In the genomic region with DNA sequence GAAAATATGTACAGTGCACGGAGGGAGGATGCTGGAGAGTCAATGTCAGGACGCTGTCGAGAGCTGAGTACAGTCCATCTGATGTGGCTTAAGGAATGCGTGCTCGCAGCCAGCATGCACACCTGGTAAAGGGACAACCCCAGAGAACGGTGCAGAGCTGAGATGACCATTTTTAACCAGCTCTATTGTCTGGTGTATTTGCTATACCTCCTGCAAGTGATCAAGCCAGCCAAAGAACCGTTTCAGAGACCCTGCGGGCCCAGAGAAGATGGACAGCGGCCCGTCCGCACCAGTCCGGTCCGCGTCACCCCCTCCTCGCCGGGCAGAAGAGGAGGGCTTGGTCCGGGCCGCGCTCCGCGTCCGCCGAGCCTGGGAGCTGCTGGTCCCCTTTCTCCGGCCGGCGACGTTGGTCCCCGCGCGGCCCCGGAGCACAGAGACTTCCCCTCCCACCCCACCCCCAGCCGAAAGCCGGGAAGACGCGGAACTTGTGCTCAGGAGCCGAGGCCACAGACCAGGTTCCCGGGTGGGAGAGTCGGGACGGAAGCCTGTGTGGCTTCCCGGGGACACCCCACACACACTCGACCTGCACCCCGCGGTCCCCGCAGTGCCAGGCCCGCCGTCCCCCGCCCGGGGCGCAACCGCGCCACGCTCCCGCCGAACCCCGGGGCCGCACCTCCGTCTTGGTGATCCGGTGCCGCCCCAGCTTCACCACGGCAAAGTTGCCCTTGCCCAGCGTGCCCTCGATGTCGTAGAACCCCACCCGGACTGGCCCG, we compare ENCODE assay signal across 8 mouse cellular contexts. TPM values are rescaled to one million over a fixed set of nuclear protein-coding genes. Genes with fewer than 3 reads are reported as not detected.
DNase-seq lines count a peak whose midpoint lies in the region; ATAC-seq and TF ChIP-seq lines count a peak whose summit lies in the region.
"Had no signal": no experiment of that assay in that cellular context is flagged by ENCODE, and none has a peak within 500 bp of the region (broad histone marks: within the 10 kb centered on the region; RNA-seq: fewer than 3 reads in every experiment).

No protein-coding gene starts in this region.

- no peaks in the 10 kb centered on the region for H3K36me3 ChIP-seq in forebrain, embryonic 12.5 days (replicated peaks)
- H3K36me3 ChIP-seq in intestine, embryonic 14.5 days (ENCODE audit: control insufficient read depth, insufficient read depth, low read length), result no peaks in the 10 kb centered on the region
- no peaks in the 10 kb centered on the region for H3K36me3 ChIP-seq in liver, embryonic 16.5 days (ENCODE audit: control insufficient read depth, insufficient read depth)

- H3K4me1 ChIP-seq in bone marrow, adult 2 months (ENCODE audit: control insufficient read depth, insufficient read depth, low read length), result no peaks in the 10 kb centered on the region
- peaks cover 13% of the 10 kb centered on the region for H3K4me1 ChIP-seq in forebrain, embryonic 12.5 days
- H3K4me1 ChIP-seq in intestine, embryonic 14.5 days (replicated peaks; ENCODE audit: control insufficient read depth, insufficient read depth, low read length), result peaks cover 14% of the 10 kb centered on the region
- H3K4me1 ChIP-seq in liver, embryonic 16.5 days (ENCODE audit: control insufficient read depth, low read depth, low read length), result peaks cover 13% of the 10 kb centered on the region

- H3K27me3 ChIP-seq in forebrain, embryonic 12.5 days, result 0 out of 2 replicates have a peak, but pooled peaks cover 4% of the 10 kb centered on the region
- no peaks in the 10 kb centered on the region for H3K27me3 ChIP-seq in intestine, embryonic 14.5 days (replicated peaks; ENCODE audit: control insufficient read depth, insufficient read depth, low read length)
- H3K27me3 ChIP-seq in liver, embryonic 16.5 days (ENCODE audit: control insufficient read depth, insufficient read depth, low read depth, low read length), result no peaks in the 10 kb centered on the region

- peak; percentile 47 for ATAC-seq in forebrain, embryonic 12.5 days (ENCODE audit: low FRiP score)
- peak; percentile 62 for ATAC-seq in intestine, embryonic 14.5 days (replicated peaks; ENCODE audit: low FRiP score, low TSS enrichment, low read depth)
- peak; percentile 55 for ATAC-seq in liver, embryonic 16.5 days (ENCODE audit: low read depth)
- ATAC-seq in neutrophil, adult 5-6 weeks (ENCODE audit: extremely low read depth, insufficient number of reproducible peaks, low FRiP score, poor library complexity, severe bottlenecking), result peak; percentile 10; the same call in 1 of the 2 replicates

- H3K4me2 ChIP-seq in forebrain, embryonic 12.5 days, result peak overlapping the region; percentile 82
- peak overlapping the region; percentile 58 for H3K4me2 ChIP-seq in intestine, embryonic 14.5 days (ENCODE audit: low read length)
- peak overlapping the region; percentile 83 for H3K4me2 ChIP-seq in liver, embryonic 16.5 days (ENCODE audit: low read depth, low read length)

- under 1% methylated on average over 65 of the region's 65 CpGs for WGBS in bone marrow, adult 2 months
- under 1% methylated on average over 60 of the region's 65 CpGs for WGBS in forebrain, embryonic 12.5 days
- under 1% methylated on average over 59 of the region's 65 CpGs for WGBS in intestine, embryonic 14.5 days
- under 1% methylated on average over 65 of the region's 65 CpGs for WGBS in liver, embryonic 16.5 days (ENCODE audit: insufficient replicate concordance)

- H3K9ac ChIP-seq in forebrain, embryonic 12.5 days, result peak overlapping the region; percentile 87
- peak overlapping the region; percentile 67 for H3K9ac ChIP-seq in intestine, embryonic 14.5 days (ENCODE audit: low read length)
- H3K9ac ChIP-seq in liver, embryonic 16.5 days (ENCODE audit: low read depth, low read length), result peak overlapping the region; percentile 97

- H3K9me3 ChIP-seq in forebrain, embryonic 12.5 days, result no peaks in the 10 kb centered on the region
- no peaks in the 10 kb centered on the region for H3K9me3 ChIP-seq in intestine, embryonic 14.5 days (ENCODE audit: control insufficient read depth, low read length)
- H3K9me3 ChIP-seq in liver, embryonic 16.5 days (replicated peaks; ENCODE audit: control insufficient read depth, low read length), result no peaks in the 10 kb centered on the region

- TF ChIP-seq POLR2A in bone marrow, adult 2 months (IDR thresholded peaks at IDR 0.05; ENCODE audit: borderline replicate concordance, control insufficient read depth, low read depth, low read length), result no peak

- H3K27ac ChIP-seq in bone marrow, adult 2 months (ENCODE audit: control insufficient read depth, insufficient read depth, low read depth, low read length, poor library complexity), result peak overlapping the region; percentile 91
- peak overlapping the region; percentile 81 for H3K27ac ChIP-seq in forebrain, embryonic 12.5 days
- peak overlapping the region; percentile 55 for H3K27ac ChIP-seq in intestine, embryonic 14.5 days (ENCODE audit: low read depth)
- H3K27ac ChIP-seq in liver, embryonic 16.5 days (ENCODE audit: low read length), result peak overlapping the region; percentile 97

- no peak for TF ChIP-seq CTCF in bone marrow, adult 2 months (IDR thresholded peaks at IDR 0.05; ENCODE audit: control insufficient read depth, insufficient read depth, low read length)

- peak overlapping the region; percentile 75 for H3K4me3 ChIP-seq in bone marrow, adult 2 months (replicated peaks; ENCODE audit: control insufficient read depth, low read depth, low read length)
- peak overlapping the region; percentile 86 for H3K4me3 ChIP-seq in forebrain, embryonic 12.5 days (replicated peaks)
- H3K4me3 ChIP-seq in intestine, embryonic 14.5 days (ENCODE audit: low read depth, low read length), result peak overlapping the region; percentile 51
- peak overlapping the region; percentile 98 for H3K4me3 ChIP-seq in liver, embryonic 16.5 days (ENCODE audit: low read depth, low read length)

- peak; percentile 21 to 33 for DNase-seq in right cerebral cortex, adult 2 months (ENCODE audit: low spot score in 2 of 2)
- DNase-seq in right cerebral cortex, adult 18-20 months, result no peak
- DNase-seq in intestine, embryonic 14.5 days (ENCODE audit: low spot score), result peak; percentile 78

RNA-seq across cellular contexts. Expression of a gene that starts 0.6 kb away (rescaled TPM):
- polyA plus RNA-seq in bone marrow, adult 2 months (2011; ENCODE audit: insufficient read depth, insufficient read length, low replicate concordance, missing spikeins), result 11.7 and 17.3 TPM in 2 replicates
- 14.9 and 16.2 TPM in 2 replicates for polyA plus RNA-seq in forebrain, embryonic 12.5 days (2016; fragmentation: Nextera tagmentation; extraction: Ambion mirVana)
- polyA plus RNA-seq in intestine, embryonic 14.5 days (2014; fragmentation: Nextera tagmentation; extraction: Ambion mirVana), result 16.6 and 16.9 TPM in 2 replicates
- 8.3 and 10.8 TPM in 2 replicates for polyA plus RNA-seq in liver, embryonic 16.5 days (2015; fragmentation: Nextera tagmentation; extraction: Ambion mirVana)
- total RNA-seq in neutrophil, adult 5-6 weeks (2017), result 31.4 and 33.9 TPM in 2 replicates

RNA-seq across cellular contexts. Expression of a gene that starts 52.4 kb away (rescaled TPM):
- not detected in 2 replicates for polyA plus RNA-seq in bone marrow, adult 2 months (2011; ENCODE audit: insufficient read depth, insufficient read length, low replicate concordance, missing spikeins)
- polyA plus RNA-seq in forebrain, embryonic 12.5 days (2016; fragmentation: Nextera tagmentation; extraction: Ambion mirVana), result not detected in 2 replicates
- polyA plus RNA-seq in intestine, embryonic 14.5 days (2014; fragmentation: Nextera tagmentation; extraction: Ambion mirVana), result not detected in 2 replicates
- polyA plus RNA-seq in liver, embryonic 16.5 days (2015; fragmentation: Nextera tagmentation; extraction: Ambion mirVana), result not detected in 2 replicates
- total RNA-seq in neutrophil, adult 5-6 weeks (2017), result not detected in 2 replicates
- total RNA-seq: layer of hippocampus, postnatal 14 days had no signal

Comparison
In these comparisons a context has a peak if more than half of its experiments do, and no peak if none do; other contexts are left out.
1. ATAC-seq: peak in every context shown above with its lines; median percentile 62 in intestine, embryonic 14.5 days; 55 in liver, embryonic 16.5 days; 47 in forebrain, embryonic 12.5 days; 10 in neutrophil, adult 5-6 weeks.